Mouse (Mus musculus): ENCODE results near the gene Tmem169. TPM values are rescaled to one million over a fixed set of nuclear protein-coding genes. Genes with fewer than 3 reads are reported as not detected.

The Tmem169 gene
- polyA plus RNA-seq, 1 experiment from 2014 or later, result 0.62 TPM

GRCm38 (mm10) chr1:72309744-72310424, 25.7 kb downstream of the Tmem169 start:
- no peak overlapping the region for H3K4me2 ChIP-seq
- no peaks in the 10 kb centered on the region for H3K9me3 ChIP-seq (replicated peaks)
- no peak overlapping the region for H3K27ac ChIP-seq
- H3K36me3 ChIP-seq, result peaks cover 34% of the 10 kb centered on the region
- no peak for ATAC-seq
- H3K4me3 ChIP-seq, result no peak overlapping the region
- peaks cover 21% of the 10 kb centered on the region for H3K4me1 ChIP-seq
- WGBS (ENCODE audit: insufficient replicate concordance), result 75% methylated on average over 6 of the region's 6 CpGs
- no peaks in the 10 kb centered on the region for H3K27me3 ChIP-seq (replicated peaks)
- H3K9ac ChIP-seq, result no peak overlapping the region

DNA sequence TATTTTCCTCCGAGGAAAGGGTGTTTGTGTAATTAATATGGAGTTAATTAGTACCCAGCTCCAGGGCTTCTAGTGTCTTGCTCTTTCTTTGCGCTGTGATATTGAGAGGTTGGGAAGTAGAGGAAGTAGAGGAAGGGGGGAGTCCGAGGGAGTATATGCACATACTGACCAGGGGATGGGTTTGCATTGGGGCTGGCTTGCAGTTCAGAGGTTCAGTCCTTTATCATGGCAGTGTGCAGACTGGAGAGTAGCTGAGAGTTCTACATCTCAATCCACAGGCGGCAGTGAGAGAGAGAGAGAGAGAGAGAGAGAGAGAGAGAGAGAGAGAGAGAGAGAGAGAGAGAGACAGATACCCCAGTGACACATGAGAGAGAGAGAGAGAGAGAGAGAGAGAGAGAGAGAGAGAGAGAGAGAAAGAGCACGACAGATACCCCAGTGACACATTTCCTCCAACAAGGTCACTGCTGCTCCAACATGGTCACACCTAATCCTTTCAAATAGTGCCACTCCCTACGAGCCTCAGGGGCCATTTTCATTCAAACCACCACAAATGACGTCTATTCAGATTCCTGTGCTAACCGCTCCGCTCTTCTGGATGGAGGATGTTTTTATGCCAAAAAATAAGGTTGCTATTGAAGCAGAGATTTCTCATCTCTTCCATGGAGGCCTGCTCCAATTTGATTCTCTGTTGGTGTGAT, 28.7 kb downstream of the Tmem169 start:
- Histone ChIP-seq H3K27ac (no peak overlapping the region), H3K36me3 (peaks cover 56% of the 10 kb centered on the region), H3K4me2 (no peak overlapping the region), H3K27me3 (replicated peaks) (no peaks in the 10 kb centered on the region), H3K4me1 (peaks cover 9% of the 10 kb centered on the region; the same call in 1 of the 2 replicates), H3K9ac (no peak overlapping the region), H3K4me3 (no peak overlapping the region), H3K9me3 (replicated peaks) (no peaks in the 10 kb centered on the region)
- ATAC-seq, result no peak
- WGBS (ENCODE audit: insufficient replicate concordance), result 82% methylated on average over 9 of the region's 9 CpGs

GRCm38 (mm10) chr1:72313399-72314039, 29.4 kb downstream of the Tmem169 start:
- no peak overlapping the region for H3K4me3 ChIP-seq
- no peaks in the 10 kb centered on the region for H3K27me3 ChIP-seq (replicated peaks)
- no peak overlapping the region for H3K27ac ChIP-seq
- no peaks in the 10 kb centered on the region for H3K9me3 ChIP-seq (replicated peaks)
- H3K4me1 ChIP-seq, result 0 out of 2 replicates have a peak, but pooled peaks cover 3% of the 10 kb centered on the region
- H3K4me2 ChIP-seq, result no peak overlapping the region
- 60% methylated on average over 5 of the region's 5 CpGs for WGBS (ENCODE audit: insufficient replicate concordance)
- no peak overlapping the region for H3K9ac ChIP-seq
- no peak for ATAC-seq
- H3K36me3 ChIP-seq, result peaks cover 63% of the 10 kb centered on the region

DNA sequence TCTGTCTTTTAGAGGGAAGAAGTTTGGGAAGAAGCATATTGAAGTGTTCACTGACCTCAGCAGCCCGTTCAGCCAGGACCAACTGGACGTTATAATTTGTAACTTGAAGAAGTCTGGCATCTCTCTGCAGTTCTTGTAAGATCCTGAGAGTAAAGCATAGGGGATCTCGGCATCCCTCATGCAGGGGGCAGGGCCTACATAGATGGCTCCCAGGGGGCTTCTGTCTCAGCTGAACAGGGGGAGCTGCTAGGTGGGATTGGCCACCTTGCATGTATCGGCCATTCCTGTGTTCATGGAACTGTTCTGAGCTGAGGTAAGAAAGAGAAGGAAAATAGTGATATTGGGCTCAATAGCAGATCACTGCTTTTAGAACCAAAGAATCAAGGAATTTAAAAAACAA, 31.3 kb downstream of the Tmem169 start:
- no peak overlapping the region for H3K4me2 ChIP-seq
- H3K4me1 ChIP-seq, result no peaks in the 10 kb centered on the region
- H3K9ac ChIP-seq, result no peak overlapping the region
- no peak overlapping the region for H3K27ac ChIP-seq
- H3K36me3 ChIP-seq, result peaks cover 79% of the 10 kb centered on the region
- 82% methylated on average over 4 of the region's 4 CpGs for WGBS (ENCODE audit: insufficient replicate concordance)
- H3K4me3 ChIP-seq, result no peak overlapping the region
- no peaks in the 10 kb centered on the region for H3K27me3 ChIP-seq (replicated peaks)
- H3K9me3 ChIP-seq (replicated peaks), result no peaks in the 10 kb centered on the region
- ATAC-seq, result no peak

DNA sequence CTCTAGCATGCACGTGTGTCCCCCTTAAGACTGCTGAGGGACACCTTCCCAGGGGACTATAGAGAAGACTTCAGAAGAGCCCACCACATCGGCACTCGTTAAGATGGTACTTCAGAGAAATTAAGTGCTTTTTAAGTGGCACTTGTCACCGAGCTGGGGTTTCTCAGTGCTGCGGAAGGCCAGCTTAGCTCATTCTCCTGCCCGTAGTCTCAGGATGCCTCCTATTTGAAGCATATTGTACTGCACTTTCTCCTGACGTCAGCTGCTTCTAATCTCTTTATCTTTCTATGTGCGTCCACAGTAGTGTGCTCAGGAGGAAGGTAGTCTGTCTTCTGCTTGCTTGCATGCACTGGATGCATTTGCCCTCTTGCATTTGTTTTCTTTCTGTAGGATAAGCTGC, 32.2 kb downstream of the Tmem169 start:
- H3K4me1 ChIP-seq, result no peaks in the 10 kb centered on the region
- H3K27me3 ChIP-seq (replicated peaks), result no peaks in the 10 kb centered on the region
- peaks cover 82% of the 10 kb centered on the region for H3K36me3 ChIP-seq
- no peak overlapping the region for H3K27ac ChIP-seq
- 76% methylated on average over 8 of the region's 8 CpGs for WGBS (ENCODE audit: insufficient replicate concordance)
- H3K9me3 ChIP-seq (replicated peaks), result no peaks in the 10 kb centered on the region
- no peak overlapping the region for H3K4me2 ChIP-seq
- no peak overlapping the region for H3K9ac ChIP-seq
- H3K4me3 ChIP-seq, result no peak overlapping the region
- no peak for ATAC-seq

DNA sequence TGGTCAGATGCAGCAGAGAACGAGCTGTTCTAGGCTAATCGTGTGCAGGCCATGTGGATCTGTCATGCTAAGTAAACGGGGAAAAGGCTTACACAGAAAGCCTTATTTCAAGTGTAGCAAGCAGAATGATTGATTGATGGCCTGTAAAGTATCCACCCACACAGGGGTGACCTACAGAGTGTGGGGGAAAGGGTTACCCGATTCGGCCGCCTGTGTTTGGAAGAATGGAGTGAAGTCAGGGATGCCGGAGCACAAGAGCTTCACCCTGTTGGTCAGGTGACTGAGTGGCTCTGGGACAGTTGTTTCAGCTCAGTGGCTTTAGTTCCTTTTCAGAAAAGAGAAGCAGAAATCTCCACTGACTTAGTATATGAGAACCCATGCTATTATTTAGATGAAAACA, 32.7 kb downstream of the Tmem169 start:
- no peak overlapping the region for H3K4me3 ChIP-seq
- no peak overlapping the region for H3K27ac ChIP-seq
- no peaks in the 10 kb centered on the region for H3K4me1 ChIP-seq
- no peaks in the 10 kb centered on the region for H3K27me3 ChIP-seq (replicated peaks)
- no peak overlapping the region for H3K9ac ChIP-seq
- peaks cover 77% of the 10 kb centered on the region for H3K36me3 ChIP-seq
- H3K9me3 ChIP-seq (replicated peaks), result no peaks in the 10 kb centered on the region
- no peak overlapping the region for H3K4me2 ChIP-seq
- ATAC-seq, result no peak
- WGBS (ENCODE audit: insufficient replicate concordance), result 78% methylated on average over 7 of the region's 7 CpGs

DNA sequence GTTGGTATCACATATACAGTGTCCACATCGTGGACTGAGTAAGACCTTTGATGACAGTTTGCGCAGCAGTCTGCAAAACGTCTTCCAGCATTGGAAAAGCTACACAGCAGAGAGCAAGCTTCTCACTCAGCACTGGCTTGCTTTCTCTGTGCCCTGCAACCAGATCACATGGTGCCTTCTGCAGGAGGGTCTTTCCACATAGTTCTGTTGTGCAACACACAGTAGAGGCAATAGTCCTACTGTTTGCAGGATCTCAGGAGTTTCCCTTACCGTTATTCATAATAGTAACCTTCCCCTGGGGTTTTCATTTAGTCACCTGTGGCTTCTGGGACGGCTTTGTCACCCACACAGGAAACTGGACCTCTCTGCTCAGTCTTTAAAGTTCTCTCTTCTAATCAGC, 36.6 kb downstream of the Tmem169 start:
- WGBS (ENCODE audit: insufficient replicate concordance), result 73% methylated on average over 5 of the region's 5 CpGs
- H3K27me3 ChIP-seq (replicated peaks), result no peaks in the 10 kb centered on the region
- no peaks in the 10 kb centered on the region for H3K9me3 ChIP-seq (replicated peaks)
- no peak overlapping the region for H3K27ac ChIP-seq
- no peak overlapping the region for H3K4me3 ChIP-seq
- H3K36me3 ChIP-seq, result peaks cover 78% of the 10 kb centered on the region
- no peak overlapping the region for H3K9ac ChIP-seq
- no peak overlapping the region for H3K4me2 ChIP-seq
- H3K4me1 ChIP-seq, result no peaks in the 10 kb centered on the region
- no peak for ATAC-seq

DNA sequence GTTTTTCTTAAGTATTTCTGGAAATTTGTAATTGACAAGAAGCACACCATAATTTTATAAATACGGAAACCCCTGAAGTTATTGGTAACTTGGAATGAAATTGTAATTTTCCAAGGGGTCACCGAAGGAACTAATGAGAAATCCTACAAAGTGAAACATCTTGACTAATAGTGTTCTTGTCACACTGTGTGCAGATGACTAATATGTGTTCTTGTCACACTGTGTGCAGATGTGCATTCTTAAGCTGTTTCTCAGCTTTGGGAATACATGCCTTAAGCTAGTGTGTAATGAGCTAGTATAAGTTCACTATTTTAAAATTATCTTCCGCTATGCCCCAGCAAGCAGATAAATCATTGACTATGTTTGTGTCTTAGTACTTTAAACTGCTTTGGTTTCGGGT, 39.1 kb downstream of the Tmem169 start:
- WGBS (ENCODE audit: insufficient replicate concordance), result 84% methylated on average over 4 of the region's 4 CpGs
- Histone ChIP-seq H3K4me1 (no peaks in the 10 kb centered on the region), H3K4me3 (no peak overlapping the region), H3K36me3 (peaks cover 84% of the 10 kb centered on the region), H3K27me3 (replicated peaks) (no peaks in the 10 kb centered on the region), H3K27ac (no peak overlapping the region), H3K9ac (no peak overlapping the region), H3K9me3 (replicated peaks) (no peaks in the 10 kb centered on the region), H3K4me2 (no peak overlapping the region)
- ATAC-seq, result no peak

GRCm38 (mm10) chr1:72326162-72326821, 42.1 kb downstream of the Tmem169 start:
- 79% methylated on average over 11 of the region's 11 CpGs for WGBS (ENCODE audit: insufficient replicate concordance)
- H3K4me2 ChIP-seq, result no peak overlapping the region
- no peak overlapping the region for H3K9ac ChIP-seq
- no peaks in the 10 kb centered on the region for H3K27me3 ChIP-seq (replicated peaks)
- no peak overlapping the region for H3K4me3 ChIP-seq
- peaks cover 79% of the 10 kb centered on the region for H3K36me3 ChIP-seq
- H3K9me3 ChIP-seq (replicated peaks), result no peaks in the 10 kb centered on the region
- no peaks in the 10 kb centered on the region for H3K4me1 ChIP-seq
- ATAC-seq, result no peak
- H3K27ac ChIP-seq, result no peak overlapping the region

DNA sequence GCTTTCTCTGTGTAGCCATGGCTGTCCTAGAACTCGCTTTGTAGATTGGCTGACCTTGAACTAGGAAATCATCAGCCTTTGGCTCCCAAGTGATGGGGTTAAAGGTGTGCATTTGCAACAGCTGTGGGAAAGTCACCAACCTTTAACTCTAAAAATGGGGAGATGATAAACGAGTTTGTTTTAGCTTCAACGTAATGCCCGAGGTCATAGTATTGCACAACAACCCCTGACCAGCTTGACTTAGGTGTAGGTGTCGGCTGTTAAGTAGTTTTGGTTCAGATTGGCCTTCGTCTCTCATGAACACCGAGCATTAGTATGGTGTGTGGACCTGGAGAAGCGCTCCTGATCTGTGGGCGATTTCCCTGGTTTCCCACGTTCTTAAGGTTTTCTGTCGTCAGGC, 50.6 kb downstream of the Tmem169 start:
- Histone ChIP-seq H3K9ac (no peak overlapping the region), H3K36me3 (peaks cover 63% of the 10 kb centered on the region), H3K4me3 (no peak overlapping the region), H3K4me2 (no peak overlapping the region), H3K27ac (no peak overlapping the region), H3K9me3 (replicated peaks) (no peaks in the 10 kb centered on the region), H3K4me1 (no peaks in the 10 kb centered on the region), H3K27me3 (replicated peaks) (no peaks in the 10 kb centered on the region)
- 80% methylated on average over 11 of the region's 11 CpGs for WGBS (ENCODE audit: insufficient replicate concordance)
- ATAC-seq, result no peak

DNA sequence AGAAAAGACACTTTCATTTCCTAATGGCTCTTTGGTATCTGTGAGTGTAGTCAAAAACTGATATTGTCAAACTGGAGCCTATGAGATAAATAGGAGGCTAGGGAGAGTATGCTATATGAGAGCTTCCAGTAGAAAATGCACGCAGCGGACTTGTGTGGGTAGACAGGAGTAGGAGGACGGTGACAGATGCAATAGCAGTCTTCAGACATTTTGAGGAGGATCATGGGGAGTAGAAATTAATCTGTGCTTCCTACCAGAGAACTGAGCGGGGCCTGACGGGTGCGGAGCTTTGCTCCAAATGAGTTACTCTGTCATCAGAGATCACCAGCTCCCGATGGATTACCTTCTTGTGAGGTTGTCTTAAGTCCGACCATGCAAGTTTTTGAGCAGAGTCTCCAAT, 52.6 kb downstream of the Tmem169 start:
- 87% methylated on average over 8 of the region's 8 CpGs for WGBS (ENCODE audit: insufficient replicate concordance)
- no peaks in the 10 kb centered on the region for H3K4me1 ChIP-seq
- no peak for ATAC-seq
- no peaks in the 10 kb centered on the region for H3K9me3 ChIP-seq (replicated peaks)
- peaks cover 73% of the 10 kb centered on the region for H3K36me3 ChIP-seq
- H3K27me3 ChIP-seq (replicated peaks), result no peaks in the 10 kb centered on the region
- no peak overlapping the region for H3K4me3 ChIP-seq
- H3K27ac ChIP-seq, result no peak overlapping the region
- H3K9ac ChIP-seq, result no peak overlapping the region
- H3K4me2 ChIP-seq, result no peak overlapping the region

DNA sequence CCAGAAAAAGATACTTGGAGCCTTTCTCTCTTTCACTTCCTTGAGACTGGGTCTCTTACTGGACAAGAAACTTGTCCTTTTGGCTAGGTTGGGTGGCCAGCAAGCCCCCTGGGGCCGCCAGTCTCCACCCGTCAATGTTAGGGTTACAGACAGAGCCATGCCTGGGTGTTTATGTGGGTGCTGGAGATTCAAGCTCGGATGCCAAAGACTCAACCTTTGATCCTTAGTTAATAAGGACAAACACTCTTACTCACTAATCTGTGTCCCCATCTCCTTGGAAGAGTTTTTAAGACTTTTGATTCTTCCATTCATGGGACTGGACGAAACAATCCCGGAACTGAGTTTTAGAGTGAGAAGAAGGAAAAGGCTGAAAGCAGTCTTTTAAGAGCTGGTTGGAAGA, 54.2 kb downstream of the Tmem169 start:
- no peak for ATAC-seq
- H3K4me3 ChIP-seq, result no peak overlapping the region
- no peaks in the 10 kb centered on the region for H3K4me1 ChIP-seq
- no peak overlapping the region for H3K9ac ChIP-seq
- no peaks in the 10 kb centered on the region for H3K9me3 ChIP-seq (replicated peaks)
- no peak overlapping the region for H3K27ac ChIP-seq
- 80% methylated on average over 5 of the region's 5 CpGs for WGBS (ENCODE audit: insufficient replicate concordance)
- peaks cover 76% of the 10 kb centered on the region for H3K36me3 ChIP-seq
- no peaks in the 10 kb centered on the region for H3K27me3 ChIP-seq (replicated peaks)
- H3K4me2 ChIP-seq, result no peak overlapping the region
